Mouse (Mus musculus): Measurements from ENCODE around the gene Slirp. TPM values are rescaled to one million over a fixed set of nuclear protein-coding genes. Genes with fewer than 3 reads are reported as not detected.
"Not testable (repeated sequence)": the region's sequence is repeated elsewhere in the genome, so short reads cannot be mapped to it uniquely, and the experiment has no call there.

Gene Slirp
- polyA plus RNA-seq, 1 experiment from 2014 or later = 281 TPM

- ATAC-seq (ENCODE audit: insufficient number of reproducible peaks, low FRiP score, low TSS enrichment, low read depth); H3K4me1 ChIP-seq; H3K9ac ChIP-seq; H3K27me3 ChIP-seq; H3K9me3 ChIP-seq (replicated peaks); H3K4me3 ChIP-seq (replicated peaks); H3K36me3 ChIP-seq; H3K27ac ChIP-seq (replicated peaks); H3K4me2 ChIP-seq (replicated peaks): not testable (repeated sequence)
- 83% methylated on average over 5 of the region's 5 CpGs for whole genome bisulfite sequencing
Observed at GRCm38 (mm10) chr12:87482482-87482881, 38.8 kb downstream of the Slirp start.

GRCm38 (mm10) chr12:87488683-87489082 is 45.0 kb downstream of the Slirp start:
- H3K27me3 ChIP-seq; H3K27ac ChIP-seq (replicated peaks); H3K4me3 ChIP-seq (replicated peaks); ATAC-seq (ENCODE audit: insufficient number of reproducible peaks, low FRiP score, low TSS enrichment, low read depth); H3K4me1 ChIP-seq; H3K4me2 ChIP-seq (replicated peaks); H3K9ac ChIP-seq; H3K9me3 ChIP-seq (replicated peaks); H3K36me3 ChIP-seq: not testable (repeated sequence)
- whole genome bisulfite sequencing = 51% methylated on average over 2 of the region's 2 CpGs

- H3K4me2 ChIP-seq (replicated peaks); H3K4me1 ChIP-seq; H3K9ac ChIP-seq; H3K9me3 ChIP-seq (replicated peaks); H3K36me3 ChIP-seq; H3K4me3 ChIP-seq (replicated peaks); H3K27me3 ChIP-seq; ATAC-seq (ENCODE audit: insufficient number of reproducible peaks, low FRiP score, low TSS enrichment, low read depth); H3K27ac ChIP-seq (replicated peaks): not testable (repeated sequence)
- 84% methylated on average over 3 of the region's 3 CpGs for WGBS
Observed at GRCm38 (mm10) chr12:87494421-87494820, 50.7 kb downstream of the Slirp start, which contains the start of gene Gm5788. Gene Gm5788, plus strand, starts transcription at chr12:87494721.

Small RNA genes lying within 50 kb of the gene (microRNA-seq; reads per million reads assigned to microRNA genes)
- gene Mir3068 (ENCODE audit: borderline number of aligned reads) = 23.1 reads per million, percentile 38 among the genes with 10 or more reads in this experiment

Other genes starting within 250 kb of the Slirp start
- 0.95 and 1.8 TPM in 2 replicates for gene Samd15, start 244.2 kb upstream of the Slirp start, polyA plus RNA-seq (2015; fragmentation: Nextera tagmentation; extraction: Ambion mirVana)
- 2.2 and 2.4 TPM in 2 replicates for gene Tmed8, start 243.4 kb upstream of the Slirp start, polyA plus RNA-seq (2015; fragmentation: Nextera tagmentation; extraction: Ambion mirVana)
- gene Noxred1, start 205.2 kb upstream of the Slirp start, polyA plus RNA-seq (2015; fragmentation: Nextera tagmentation; extraction: Ambion mirVana) = 0.49 and 0.74 TPM in 2 replicates
- gene Vipas39, start 177.6 kb upstream of the Slirp start, polyA plus RNA-seq (2015; fragmentation: Nextera tagmentation; extraction: Ambion mirVana) = 41.1 and 44.2 TPM in 2 replicates
- 220 and 223 TPM in 2 replicates for gene Ahsa1, start 177.4 kb upstream of the Slirp start, polyA plus RNA-seq (2015; fragmentation: Nextera tagmentation; extraction: Ambion mirVana)
- gene Ism2, start 144.2 kb upstream of the Slirp start, polyA plus RNA-seq (2015; fragmentation: Nextera tagmentation; extraction: Ambion mirVana) = 1.5 TPM in 2 replicates
- 73.4 and 73.6 TPM in 2 replicates for gene Sptlc2, start 55.5 kb upstream of the Slirp start, polyA plus RNA-seq (2015; fragmentation: Nextera tagmentation; extraction: Ambion mirVana)
- gene Alkbh1, start 121 bp downstream of the Slirp start, polyA plus RNA-seq (2015; fragmentation: Nextera tagmentation; extraction: Ambion mirVana) = 60.7 and 61.0 TPM in 2 replicates
- 113 and 121 TPM in 2 replicates for gene Snw1, start 28.4 kb downstream of the Slirp start, polyA plus RNA-seq (2015; fragmentation: Nextera tagmentation; extraction: Ambion mirVana)
- gene Gm5788, start 50.8 kb downstream of the Slirp start, polyA plus RNA-seq (2015; fragmentation: Nextera tagmentation; extraction: Ambion mirVana) = not detected in 2 replicates
- not detected in 2 replicates for gene Gm8300, start 70.4 kb downstream of the Slirp start, polyA plus RNA-seq (2015; fragmentation: Nextera tagmentation; extraction: Ambion mirVana)
- gene Oog1, start 158.8 kb downstream of the Slirp start, polyA plus RNA-seq (2015; fragmentation: Nextera tagmentation; extraction: Ambion mirVana) = not detected in 2 replicates
- not detected in 2 replicates for gene Gm4027, start 175.0 kb downstream of the Slirp start, polyA plus RNA-seq (2015; fragmentation: Nextera tagmentation; extraction: Ambion mirVana)
- not detected in 2 replicates for gene Gm16381, start 200.7 kb downstream of the Slirp start, polyA plus RNA-seq (2015; fragmentation: Nextera tagmentation; extraction: Ambion mirVana)

All from embryonic facial prominence, embryonic 15.5 days (tissue).